Mouse (Mus musculus) E14TG2a.4 (cell line): ENCODE results near the gene Pik3c2a.

Experiments
- H3K27me3 ChIP-seq: 2 replicates; pipeline ENCODE4 v1.6.1; 2014; ENCODE audit warnings: low read length, control low read depth; ENCODE audit not compliant: insufficient read depth
- H3K36me3 ChIP-seq: 2 replicates; pipeline ENCODE4 v1.6.1; 2014; ENCODE audit warnings: low read length, control low read depth; ENCODE audit not compliant: insufficient read depth
- H3K4me1 ChIP-seq: replicated peaks from 2 replicates; pipeline ENCODE4 v1.6.1; 2014; ENCODE audit warnings: low read depth, low read length, control low read depth
- H3K4me3 ChIP-seq: replicated peaks from 2 replicates; pipeline ENCODE4 v1.5.1; 2014; ENCODE audit warnings: mild to moderate bottlenecking, low read length
- H3K9me3 ChIP-seq: 2 replicates; pipeline ENCODE4 v1.6.1; 2014; ENCODE audit warnings: low read length, control low read depth
- CTCF ChIP-seq: conservative IDR thresholded peaks from 2 replicates; pipeline ENCODE4 v1.5.1; 2014; ENCODE audit warnings: low read length
- NANOG ChIP-seq: IDR thresholded peaks from 2 replicates; pipeline ENCODE4 v1.6.1; 2014; ENCODE audit warnings: borderline replicate concordance, low read length, mixed read lengths
- POU5F1 ChIP-seq: IDR thresholded peaks from 2 replicates; pipeline ENCODE4 v1.6.1; 2014; ENCODE audit warnings: low read length, borderline replicate concordance

Pik3c2a gene

GRCm38 (mm10) chr7:116458985-116459441 is 15.8 kb upstream of the Pik3c2a start:
- Histone ChIP-seq H3K4me3 (no peak overlapping the region), H3K36me3 (no peaks in the 10 kb centered on the region), H3K4me1 (peaks cover 5% of the 10 kb centered on the region; the same call in 1 of the 2 replicates), H3K9me3 (no peaks in the 10 kb centered on the region), H3K27me3 (0 out of 2 replicates have a peak, but pooled peaks cover 3% of the 10 kb centered on the region)
- TF ChIP-seq NANOG (no peak), CTCF (no peak), POU5F1 (no peak)

DNA sequence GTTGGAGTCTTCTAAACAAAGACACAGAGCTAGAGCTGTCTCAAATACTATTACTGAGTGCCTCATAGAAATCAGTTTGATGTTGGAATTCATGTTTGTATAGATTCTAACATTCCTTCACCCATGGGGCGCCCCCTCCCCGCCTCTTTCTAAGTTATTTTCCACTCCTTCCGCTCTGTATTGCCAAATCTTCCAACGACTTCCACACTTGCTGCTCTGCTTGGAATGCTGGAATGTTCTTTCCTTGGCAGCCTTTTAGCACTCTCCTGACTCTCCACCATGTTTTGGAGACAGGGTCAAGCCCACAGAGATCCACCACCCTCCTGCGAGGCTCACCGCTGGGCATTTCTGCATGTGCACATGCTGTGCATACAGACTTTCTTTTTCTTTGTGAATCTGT is 14.1 kb upstream of the Pik3c2a start:
- Histone ChIP-seq H3K27me3 (0 out of 2 replicates have a peak, but pooled peaks cover 3% of the 10 kb centered on the region), H3K9me3 (no peaks in the 10 kb centered on the region), H3K36me3 (no peaks in the 10 kb centered on the region), H3K4me3 (no peak overlapping the region), H3K4me1 (peaks cover 4% of the 10 kb centered on the region; the same call in 1 of the 2 replicates)
- TF ChIP-seq POU5F1, result no peak
- no peak for TF ChIP-seq CTCF
- TF ChIP-seq NANOG, result no peak

DNA sequence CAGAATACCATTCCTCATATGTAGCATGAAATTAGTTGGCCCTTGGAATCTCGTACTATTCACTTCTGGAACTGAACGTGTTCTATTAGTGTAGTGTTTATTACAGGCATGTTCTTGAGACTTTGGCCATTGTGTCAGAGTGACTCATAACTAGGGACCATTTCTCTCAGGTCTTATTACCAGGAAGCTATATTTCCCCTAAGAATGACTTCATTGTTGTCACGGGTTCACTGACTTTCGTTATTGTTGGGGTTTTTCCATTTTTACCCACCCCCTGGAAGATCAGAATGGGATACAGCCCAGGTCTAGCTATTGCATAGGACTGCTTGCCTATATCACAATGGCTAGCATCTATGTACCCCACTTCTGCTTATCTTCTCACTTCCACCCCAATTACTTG is 13.7 kb upstream of the Pik3c2a start:
- Histone ChIP-seq H3K36me3 (no peaks in the 10 kb centered on the region), H3K4me3 (no peak overlapping the region), H3K4me1 (no peaks in the 10 kb centered on the region), H3K9me3 (no peaks in the 10 kb centered on the region), H3K27me3 (0 out of 2 replicates have a peak, but pooled peaks cover 3% of the 10 kb centered on the region)
- TF ChIP-seq POU5F1, result no peak
- TF ChIP-seq NANOG, result no peak
- no peak for TF ChIP-seq CTCF

GRCm38 (mm10) chr7:116446645-116447044 is 3.4 kb upstream of the Pik3c2a start:
- TF ChIP-seq CTCF, result no peak
- no peak for TF ChIP-seq POU5F1
- TF ChIP-seq NANOG, result no peak
- Histone ChIP-seq H3K36me3 (no peaks in the 10 kb centered on the region), H3K9me3 (no peaks in the 10 kb centered on the region), H3K4me3 (no peak overlapping the region), H3K27me3 (peaks cover 26% of the 10 kb centered on the region), H3K4me1 (peaks cover 26% of the 10 kb centered on the region)

- Histone ChIP-seq H3K4me1 (peaks cover 28% of the 10 kb centered on the region), H3K9me3 (no peaks in the 10 kb centered on the region), H3K36me3 (no peaks in the 10 kb centered on the region), H3K27me3 (peaks cover 28% of the 10 kb centered on the region), H3K4me3 (peak overlapping the region; percentile 94)
- TF ChIP-seq POU5F1 (no peak), CTCF (no peak), NANOG (no peak; the same call in 1 of the 2 replicates)
Observed at GRCm38 (mm10) chr7:116444326-116444809, 1.1 kb upstream of the Pik3c2a start.

DNA sequence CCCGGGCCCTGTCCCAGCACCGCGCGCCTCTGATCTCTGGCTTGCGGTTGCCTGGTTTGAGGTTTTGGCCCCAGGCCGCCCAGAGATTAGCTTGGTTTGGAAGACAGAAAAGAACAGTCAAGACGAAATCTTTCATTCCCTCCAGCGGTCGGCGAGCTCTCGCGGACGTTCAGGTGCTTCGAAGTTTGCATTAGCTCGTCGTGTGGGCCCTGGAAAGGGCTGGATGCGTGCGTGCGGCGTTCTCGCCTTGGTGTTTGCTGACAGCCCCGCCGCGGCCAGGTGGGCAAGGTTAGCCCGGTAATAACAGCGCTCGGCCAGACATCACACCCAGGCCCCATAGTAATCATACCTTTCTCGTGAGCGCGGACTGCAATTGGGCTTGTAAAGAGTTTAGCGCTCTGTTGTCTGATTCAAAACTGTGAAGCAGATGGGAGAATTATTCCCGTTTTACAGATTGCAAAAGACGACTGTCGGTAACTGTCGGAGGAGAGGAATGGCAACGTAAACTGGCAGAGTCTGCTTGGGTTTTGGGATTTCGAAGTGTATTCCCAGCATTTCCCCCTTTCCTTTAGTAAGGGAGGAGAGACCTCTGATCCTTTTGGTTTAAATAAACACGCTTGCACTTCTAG is 562 bp upstream of the Pik3c2a start:
- Histone ChIP-seq H3K9me3 (no peaks in the 10 kb centered on the region), H3K4me3 (peak overlapping the region; percentile 94), H3K4me1 (peaks cover 28% of the 10 kb centered on the region), H3K36me3 (no peaks in the 10 kb centered on the region), H3K27me3 (peaks cover 28% of the 10 kb centered on the region)
- no peak for TF ChIP-seq NANOG
- no peak for TF ChIP-seq CTCF
- no peak for TF ChIP-seq POU5F1

DNA sequence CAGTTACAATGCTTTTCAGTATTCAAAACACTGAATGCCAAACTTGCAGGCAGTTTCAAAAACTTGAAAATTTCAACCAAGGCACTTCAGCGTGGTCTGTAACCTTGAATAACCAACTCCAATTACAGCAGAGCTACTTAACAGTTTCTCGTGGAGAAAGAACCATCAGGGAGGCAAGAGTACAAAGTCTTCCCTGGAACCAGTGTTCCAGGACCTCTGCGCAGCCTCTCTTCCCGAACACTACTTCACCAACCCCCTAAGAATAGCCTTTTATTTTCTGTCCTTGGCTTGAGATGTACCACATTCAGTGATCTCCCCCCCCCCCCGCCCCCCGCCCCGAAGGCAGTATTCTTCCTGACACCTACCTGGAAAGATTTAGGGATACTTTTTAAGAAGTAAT is 1.0 kb downstream of the Pik3c2a start:
- Histone ChIP-seq H3K4me3 (peak overlapping the region; percentile 94), H3K27me3 (peaks cover 28% of the 10 kb centered on the region), H3K9me3 (no peaks in the 10 kb centered on the region), H3K36me3 (no peaks in the 10 kb centered on the region), H3K4me1 (peaks cover 28% of the 10 kb centered on the region)
- TF ChIP-seq POU5F1 (no peak), NANOG (no peak), CTCF (no peak)

DNA sequence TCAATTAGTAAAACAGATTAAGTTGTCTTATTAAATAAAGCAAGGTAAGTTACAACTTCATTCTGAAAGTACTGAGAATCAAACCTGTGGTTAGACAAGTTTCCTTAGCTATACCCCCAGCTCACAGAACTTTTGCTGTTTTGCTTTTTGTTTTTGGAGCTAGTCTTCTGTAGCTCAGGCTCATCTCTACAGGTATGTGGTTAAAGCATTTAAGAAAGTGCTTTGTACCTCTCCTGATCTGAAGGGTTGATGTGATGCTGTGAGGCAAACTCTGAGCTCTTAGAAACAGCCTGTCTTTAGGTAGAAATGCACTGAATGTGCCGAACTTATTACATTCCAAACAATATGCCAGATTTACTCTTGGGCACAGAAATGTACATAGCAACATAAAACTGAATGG is 1.9 kb downstream of the Pik3c2a start:
- H3K4me3 ChIP-seq, result no peak overlapping the region
- no peaks in the 10 kb centered on the region for H3K9me3 ChIP-seq
- H3K4me1 ChIP-seq, result peaks cover 28% of the 10 kb centered on the region
- H3K27me3 ChIP-seq, result peaks cover 25% of the 10 kb centered on the region
- no peaks in the 10 kb centered on the region for H3K36me3 ChIP-seq
- TF ChIP-seq CTCF, result no peak
- TF ChIP-seq NANOG, result no peak
- TF ChIP-seq POU5F1, result no peak
